Mouse (Mus musculus) c-Kit-positive CD71-negative TER-119-negative erythroid progenitor cells, embryonic 14.5 days (primary cell): ENCODE results near the gene Adgrf4.
A peak's percentile ranks its signal among the peaks of the same experiment; 100 is the strongest.

Experiments
- DNase-seq: peaks from one replicate; pipeline ENCODE4 v3.0.0-alpha.2; 2013; ENCODE audit warnings: low read depth

Adgrf4 gene

GRCm38 (mm10) chr17:42692136-42692535 is at the start of gene Adgrf4:
Gene Adgrf4 (minus strand): TSS chr17:42692284.
- no peak for DNase-seq

DNA sequence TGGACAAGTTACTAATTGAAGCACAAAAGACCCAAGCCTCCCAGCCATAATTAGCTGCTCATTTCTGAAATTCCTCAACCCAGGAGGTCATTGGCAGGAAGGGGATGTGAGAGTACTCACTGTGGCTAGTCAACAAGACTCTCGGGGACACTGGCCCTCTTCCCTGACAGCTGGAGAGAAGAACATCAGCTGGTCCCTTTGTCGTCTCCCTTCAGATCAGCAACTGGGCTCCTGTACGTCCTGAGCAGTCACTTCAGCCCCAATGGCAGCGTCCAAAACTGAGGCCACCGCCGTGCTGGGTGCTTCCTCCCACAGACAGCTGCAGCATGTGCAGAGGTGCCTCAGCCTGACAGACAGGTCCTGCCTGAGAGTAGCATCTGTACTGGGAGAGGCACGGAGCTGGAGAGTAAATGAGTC is 49.7 kb upstream of the Adgrf4 start, which contains the start of gene Adgrf2:
TSS of gene Adgrf2 (minus strand) at position 379 of the 417 bp plus-strand sequence.
- no peak for DNase-seq

DNA sequence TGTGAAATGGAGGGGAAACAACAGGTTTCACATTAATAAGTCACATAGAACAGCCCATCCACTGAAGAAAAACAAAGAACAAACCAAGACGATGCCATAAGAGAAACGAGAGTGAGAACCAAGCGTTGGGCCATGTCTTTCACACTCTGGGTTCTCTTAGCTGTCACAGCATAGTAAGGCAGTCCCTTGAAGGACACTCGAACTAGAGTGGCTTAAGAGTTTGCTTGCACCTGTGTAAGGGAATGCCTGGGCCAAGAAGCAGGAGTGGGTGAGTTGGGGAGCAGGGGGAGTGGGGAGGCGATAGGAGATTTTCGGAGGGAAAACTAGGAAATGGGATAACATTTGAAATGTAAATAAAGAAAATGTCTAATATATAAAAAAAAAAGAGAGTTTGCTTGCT is 46.7 kb upstream of the Adgrf4 start:
- no peak for DNase-seq

GRCm38 (mm10) chr17:42717161-42717560 is 25.1 kb upstream of the Adgrf4 start:
- peak; percentile 8 for DNase-seq

GRCm38 (mm10) chr17:42714991-42715390 is 22.9 kb upstream of the Adgrf4 start:
- no peak for DNase-seq

DNA sequence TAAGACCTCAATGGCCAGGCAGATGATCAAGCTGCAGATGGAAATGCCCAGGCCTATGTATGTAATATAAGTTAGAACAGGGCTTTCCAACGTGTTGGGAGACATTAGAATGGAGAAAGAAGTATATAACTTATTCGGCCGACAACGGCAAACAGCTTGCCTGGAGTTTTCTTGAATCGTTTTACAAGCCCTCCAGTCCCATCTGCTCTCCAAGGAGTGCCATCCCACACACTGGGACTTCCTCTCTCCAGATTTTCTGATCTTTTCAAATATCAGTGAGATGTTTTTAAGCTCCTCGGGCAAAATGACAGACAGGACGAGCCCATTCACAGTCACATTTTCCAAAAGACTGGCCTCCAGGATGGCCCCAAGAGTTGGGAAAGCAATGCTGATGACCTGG is 18.6 kb upstream of the Adgrf4 start:
- DNase-seq, result no peak

- DNase-seq, result no peak
Measured at GRCm38 (mm10) chr17:42705611-42706010, 13.5 kb upstream of the Adgrf4 start.

DNA sequence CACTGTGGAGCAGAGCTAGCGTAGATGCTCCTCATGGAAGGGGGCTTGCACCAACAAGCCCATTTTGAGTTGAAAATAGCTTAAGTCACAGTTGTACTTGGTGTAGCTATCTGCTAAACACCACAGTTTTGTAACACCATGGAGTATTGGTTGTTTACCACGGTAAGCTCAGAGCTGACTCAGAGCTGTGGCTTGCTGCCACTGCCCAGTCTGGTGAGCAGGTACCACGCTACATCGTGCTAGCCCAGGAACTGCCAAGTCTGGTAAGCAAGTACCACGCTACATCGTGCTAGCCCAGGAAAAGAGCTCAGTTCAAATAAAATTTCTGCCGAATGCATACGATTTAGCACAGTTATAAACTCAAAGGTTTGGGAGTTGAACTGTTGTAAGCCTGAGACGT is 10.1 kb upstream of the Adgrf4 start:
- DNase-seq, result no peak

- no peak for DNase-seq
Measured at GRCm38 (mm10) chr17:42694730-42695129, 2.6 kb upstream of the Adgrf4 start.

- DNase-seq, result no peak
Measured at GRCm38 (mm10) chr17:42690531-42690930, 1.6 kb downstream of the Adgrf4 start.

DNA sequence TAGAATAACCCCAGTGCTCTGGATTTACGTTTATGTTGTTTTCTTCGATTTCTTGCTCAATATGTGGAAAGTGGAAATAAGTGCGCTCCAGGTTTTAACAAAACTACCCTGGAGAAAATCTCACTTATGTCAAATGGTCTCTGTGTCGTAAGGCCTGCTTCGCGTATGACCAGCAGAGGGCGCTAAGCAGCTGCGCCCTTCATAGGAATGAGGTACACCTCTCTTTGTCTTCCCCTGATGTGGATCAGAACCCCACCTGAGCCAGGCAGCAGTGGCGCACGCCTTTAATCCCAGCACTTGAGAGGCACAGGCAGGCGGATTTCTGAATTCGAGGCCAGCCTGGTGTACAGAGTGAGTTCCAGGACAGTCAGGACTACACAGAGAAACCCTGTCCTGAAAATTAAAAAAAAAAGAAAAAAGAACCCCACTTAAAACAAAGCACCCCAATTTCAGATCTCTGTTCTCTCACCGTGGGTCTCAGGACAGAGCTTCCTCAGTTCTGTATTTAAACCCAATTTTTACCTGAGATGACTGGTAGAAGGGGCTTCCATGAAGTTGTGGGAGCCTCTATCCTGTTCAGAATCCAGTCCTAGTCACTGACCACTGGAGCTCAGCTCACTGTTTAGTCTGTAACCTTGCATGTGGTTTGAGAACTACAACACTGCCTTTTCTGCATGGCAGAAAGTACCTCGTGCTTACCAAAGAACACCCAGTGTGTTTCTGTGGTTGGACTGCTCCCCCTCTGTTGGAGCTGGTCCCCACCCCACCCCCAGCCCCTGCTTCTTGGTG is 33.3 kb downstream of the Adgrf4 start:
- DNase-seq, result peak; percentile 34

GRCm38 (mm10) chr17:42643416-42643815 is 48.7 kb downstream of the Adgrf4 start:
- no peak for DNase-seq

GRCm38 (mm10) chr17:42630206-42630605 is 61.9 kb downstream of the Adgrf4 start:
- DNase-seq, result no peak

GRCm38 (mm10) chr17:42613043-42613737 is 78.9 kb downstream of the Adgrf4 start:
- peak; percentile 58 for DNase-seq

DNA sequence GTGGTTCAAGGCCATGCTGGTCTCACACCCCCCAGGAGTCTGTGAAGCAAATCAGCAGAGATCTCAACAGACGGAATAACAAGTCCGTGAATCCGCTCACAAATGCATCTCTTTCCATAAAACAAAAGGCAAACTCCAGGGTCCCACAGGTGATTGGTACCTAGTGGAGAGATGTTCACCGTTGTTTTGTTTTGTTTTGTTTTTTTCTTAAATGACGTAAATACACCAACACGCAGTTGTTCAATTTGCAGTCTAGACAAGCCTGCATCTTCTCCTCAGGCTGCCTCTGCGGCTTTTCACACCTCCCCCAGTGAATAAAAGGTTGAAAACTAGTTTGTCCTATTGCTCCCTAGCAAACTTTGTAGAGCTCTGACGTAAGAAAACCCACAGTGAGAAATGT is 80.8 kb downstream of the Adgrf4 start, which contains the start of gene Opn5:
TSS of gene Opn5 (minus strand) at position 101 of the 400 bp plus-strand sequence.
- DNase-seq, result no peak

- no peak for DNase-seq
Measured at GRCm38 (mm10) chr17:42608270-42608669, 83.8 kb downstream of the Adgrf4 start.
